Mouse (Mus musculus) stomach, embryonic 15.5 days (tissue): ENCODE data around the gene Gm21616. TPM values are rescaled to one million over a fixed set of nuclear protein-coding genes. Genes with fewer than 3 reads are reported as not detected.
"Not testable (repeated sequence)": the region's sequence is repeated elsewhere in the genome, so short reads cannot be mapped to it uniquely, and the experiment has no call there.

Experiments used
- ATAC-seq: fragments of 200-750 bp; cut with Nextera tagmentation; 2 replicates; pipeline ENCODE4 v1.8.0; 2017; ENCODE audit warnings: low read depth, moderate number of reproducible peaks, moderate TSS enrichment; ENCODE audit not compliant: insufficient read depth, low FRiP score
- H3K27ac ChIP-seq: fragments of 300-500 bp; sonication (generic); 2 replicates; pipeline ENCODE4 v1.5.1; 2015; ENCODE audit warnings: mild to moderate bottlenecking, inconsistent platforms
- H3K27me3 ChIP-seq: fragments of 300-500 bp; sonication (generic); replicated peaks from 2 replicates; pipeline ENCODE4 v1.6.1; 2015; ENCODE audit warnings: inconsistent platforms
- H3K36me3 ChIP-seq: fragments of 300-500 bp; sonication (generic); 2 replicates; pipeline ENCODE4 v1.6.1; 2015; ENCODE audit warnings: inconsistent platforms
- H3K4me1 ChIP-seq: fragments of 300-500 bp; sonication (generic); 2 replicates; pipeline ENCODE4 v1.6.1; 2015; ENCODE audit warnings: inconsistent platforms
- H3K4me2 ChIP-seq: fragments of 300-500 bp; sonication (generic); 2 replicates; pipeline ENCODE4 v1.6.1; 2015; ENCODE audit warnings: mild to moderate bottlenecking, inconsistent platforms
- H3K4me3 ChIP-seq: fragments of 300-500 bp; sonication (generic); replicated peaks from 2 replicates; pipeline ENCODE4 v1.5.1; 2015; ENCODE audit warnings: inconsistent platforms
- H3K9ac ChIP-seq: fragments of 300-500 bp; sonication (generic); 2 replicates; pipeline ENCODE4 v1.6.1; 2015; ENCODE audit warnings: inconsistent platforms
- H3K9me3 ChIP-seq: fragments of 300-500 bp; sonication (generic); 2 replicates; pipeline ENCODE4 v1.6.1; 2016; ENCODE audit warnings: inconsistent platforms
- WGBS: fragments of 180-500 bp; shearing (Covaris S2); methylation state at CpG from one replicate; pipeline ENCODE4 v1.1.7; 2015; 5-methylcytosine and 5-hydroxymethylcytosine counted together
- polyA plus RNA-seq: library from polyadenylated mRNA; unstranded; fragments of >200 nt; fragmentation: Nextera tagmentation; extraction: Ambion mirVana; gene quantifications from 2 replicates; pipeline ENCODE4 v1.2.1, GENCODE M21; 2015

Gene Gm21616
- polyA plus RNA-seq, result not detected in 2 replicates

- not testable (repeated sequence) for ATAC-seq, H3K27me3 ChIP-seq, H3K9me3 ChIP-seq, H3K4me1 ChIP-seq, H3K4me2 ChIP-seq, H3K4me3 ChIP-seq, H3K36me3 ChIP-seq, H3K9ac ChIP-seq, H3K27ac ChIP-seq
- no CpG with 5 or more reads among the region's 4 CpGs for WGBS
Observed at GRCm38 (mm10) chrX:125435242-125435641, at the start of gene Gm21616. TSS of gene Gm21616 (plus strand) at chrX:125435542.
